Mouse (Mus musculus) heart, embryonic 14.5 days (tissue): ENCODE measurements around the gene Pabpc4. TPM values are rescaled to one million over a fixed set of nuclear protein-coding genes. Genes with fewer than 3 reads are reported as not detected.
"Not testable (repeated sequence)": the region's sequence is repeated elsewhere in the genome, so short reads cannot be mapped to it uniquely, and the experiment has no call there.

Source experiments
- ATAC-seq: fragments of 200-750 bp; cut with Nextera tagmentation; 2 replicates; pipeline ENCODE4 v1.8.0; 2017; ENCODE audit warnings: low read depth, moderate TSS enrichment; ENCODE audit not compliant: insufficient number of reproducible peaks, insufficient read depth, low FRiP score
- H3K27ac ChIP-seq, 2 experiments: fragments of 200-500 bp in 1 of 2; fragments of 300-500 bp in 1 of 2; sonication (generic) in 1 of 2; replicated peaks in 1 of 2; 2 replicates each; pipeline ENCODE4 v1.5.1; 2012 to 2014; ENCODE audit warnings: low read depth in 2 of 2, low read length in 2 of 2, control low read depth in 1 of 2, mild to moderate bottlenecking in 1 of 2, mixed read lengths in 1 of 2; ENCODE audit not compliant: control insufficient read depth in 1 of 2, insufficient read depth in 1 of 2
- H3K27me3 ChIP-seq: fragments of 300-500 bp; sonication (generic); 2 replicates; pipeline ENCODE4 v1.6.1; 2014; ENCODE audit warnings: mild to moderate bottlenecking, low read length, control low read depth; ENCODE audit not compliant: control insufficient read depth, insufficient read depth
- H3K36me3 ChIP-seq: fragments of 300-500 bp; sonication (generic); 2 replicates; pipeline ENCODE4 v1.6.1; 2014; ENCODE audit warnings: mild to moderate bottlenecking, control low read depth, low read length, mixed read lengths; ENCODE audit not compliant: control insufficient read depth, insufficient read depth
- H3K4me1 ChIP-seq, 2 experiments: fragments of 200-500 bp in 1 of 2; fragments of 300-500 bp in 1 of 2; sonication (generic) in 1 of 2; 2 replicates each; pipeline ENCODE4 v1.6.1; 2012 to 2014; ENCODE audit warnings: low read length in 2 of 2, control low read depth in 1 of 2, mixed read lengths in 1 of 2; ENCODE audit not compliant: control insufficient read depth in 2 of 2, insufficient read depth in 2 of 2
- H3K4me2 ChIP-seq: fragments of 300-500 bp; sonication (generic); 2 replicates; pipeline ENCODE4 v1.6.1; 2014; ENCODE audit warnings: mild to moderate bottlenecking, low read length
- H3K4me3 ChIP-seq, 2 experiments: fragments of 200-500 bp in 1 of 2; fragments of 300-500 bp in 1 of 2; sonication (generic) in 1 of 2; 2 replicates each; pipeline ENCODE4 v1.5.1; 2012 to 2014; ENCODE audit warnings: low read length in 2 of 2, mild to moderate bottlenecking in 2 of 2, control low read depth in 1 of 2, low read depth in 1 of 2, moderate library complexity in 1 of 2; ENCODE audit not compliant: control insufficient read depth in 1 of 2, insufficient read depth in 1 of 2
- H3K9ac ChIP-seq: fragments of 300-500 bp; sonication (generic); 2 replicates; pipeline ENCODE4 v1.6.1; 2014; ENCODE audit warnings: mild to moderate bottlenecking, low read length
- H3K9me3 ChIP-seq: fragments of 300-500 bp; sonication (generic); 2 replicates; pipeline ENCODE4 v1.6.1; 2016; ENCODE audit warnings: low read length, control low read depth; ENCODE audit not compliant: control insufficient read depth
- WGBS: fragments of 180-500 bp; shearing (Covaris S2); extraction: QIAGEN DNeasy Blood & Tissue Kit; methylation state at CpG from one replicate; pipeline ENCODE4 v1.1.7; 2014; 5-methylcytosine and 5-hydroxymethylcytosine counted together
- polyA plus RNA-seq: library from polyadenylated mRNA; unstranded; fragments of >200 nt; fragmentation: Nextera tagmentation; extraction: Ambion mirVana; gene quantifications from 2 replicates; pipeline ENCODE4 v1.2.1, GENCODE M21; 2014

The Pabpc4 gene
- polyA plus RNA-seq, 1 experiment from 2014 or later, result 80.2 TPM

- not testable (repeated sequence) for H3K9me3 ChIP-seq, H3K27me3 ChIP-seq, ATAC-seq
- Histone ChIP-seq H3K9ac (peak overlapping the region; percentile 85), H3K36me3 (peaks cover 32% of the 10 kb centered on the region), H3K4me1 (peaks cover 7 to 32% of the 10 kb centered on the region in 2 experiments; a peak in 3 of 4 replicates), H3K4me2 (peak overlapping the region; percentile 94), H3K27ac (peak overlapping the region; percentile 67 to 90), H3K4me3 (peak overlapping the region; percentile 47 to 68)
- 1% methylated on average over 27 of the region's 55 CpGs for WGBS
Measured at GRCm38 (mm10) chr4:123282915-123283674, 20.9 kb downstream of the Pabpc4 start.

GRCm38 (mm10) chr4:123283675-123284064 is 21.5 kb downstream of the Pabpc4 start:
- 0% methylated on average over 10 of the region's 15 CpGs for WGBS
- not testable (repeated sequence) for ATAC-seq, H3K27me3 ChIP-seq

GRCm38 (mm10) chr4:123284731-123285624 is 22.8 kb downstream of the Pabpc4 start:
- H3K4me2 ChIP-seq, result peak overlapping the region; percentile 94
- peaks cover 51% of the 10 kb centered on the region for H3K36me3 ChIP-seq
- WGBS, result 38% methylated on average over 6 of the region's 6 CpGs
- H3K4me1 ChIP-seq, result peaks cover 7 to 32% of the 10 kb centered on the region in 2 experiments; a peak in 3 of 4 replicates
- H3K27me3 ChIP-seq, result no peaks in the 10 kb centered on the region
- peak overlapping the region; percentile 47 to 68 for H3K4me3 ChIP-seq
- H3K9me3 ChIP-seq, result no peaks in the 10 kb centered on the region
- peak overlapping the region; percentile 67 to 90 for H3K27ac ChIP-seq
- ATAC-seq, result peak; percentile 28; the same call in 1 of the 2 replicates
- peak overlapping the region; percentile 85 for H3K9ac ChIP-seq

More at GRCm38 (mm10) chr4:123283675-123284064, 21.5 kb downstream of the Pabpc4 start:
- Histone ChIP-seq H3K36me3 (peaks cover 38% of the 10 kb centered on the region), H3K4me3 (peak overlapping the region; percentile 47 to 68), H3K9ac (peak overlapping the region; percentile 85), H3K4me1 (peaks cover 7 to 32% of the 10 kb centered on the region in 2 experiments; a peak in 3 of 4 replicates), H3K4me2 (peak overlapping the region; percentile 94), H3K27ac (peak overlapping the region; percentile 67 to 90)
- H3K9me3 ChIP-seq, result not testable (repeated sequence)

- Histone ChIP-seq H3K36me3 (peaks cover 69% of the 10 kb centered on the region), H3K4me1 (peaks cover 7 to 32% of the 10 kb centered on the region in 2 experiments; a peak in 3 of 4 replicates), H3K4me3 (no peak overlapping the region; a peak in 1 of 4 replicates), H3K9me3 (no peaks in the 10 kb centered on the region), H3K27ac (no peak overlapping the region), H3K9ac (peak overlapping the region; percentile 16; the same call in 1 of the 2 replicates), H3K27me3 (no peaks in the 10 kb centered on the region), H3K4me2 (peak overlapping the region; percentile 94; the same call in 1 of the 2 replicates)
- 75% methylated on average over 2 of the region's 2 CpGs for WGBS
- ATAC-seq, result no peak
Measured at GRCm38 (mm10) chr4:123286790-123287189, 24.6 kb downstream of the Pabpc4 start.

- H3K4me1 ChIP-seq, result peaks cover 7 to 37% of the 10 kb centered on the region in 2 experiments; a peak in 3 of 4 replicates
- H3K4me3 ChIP-seq, result no peak overlapping the region
- ATAC-seq, result no peak
- H3K36me3 ChIP-seq, result peaks cover 91% of the 10 kb centered on the region
- no peak overlapping the region for H3K9ac ChIP-seq
- no peak overlapping the region for H3K4me2 ChIP-seq
- H3K27me3 ChIP-seq, result no peaks in the 10 kb centered on the region
- no peaks in the 10 kb centered on the region for H3K9me3 ChIP-seq
- 82% methylated on average over 12 of the region's 12 CpGs for WGBS
- no peak overlapping the region for H3K27ac ChIP-seq
Measured at GRCm38 (mm10) chr4:123289038-123289437, 26.9 kb downstream of the Pabpc4 start.

- ATAC-seq, result no peak
- Histone ChIP-seq H3K27ac (no peak overlapping the region), H3K4me1 (peaks cover 2 to 15% of the 10 kb centered on the region in 2 experiments; a peak in 2 of 4 replicates), H3K27me3 (no peaks in the 10 kb centered on the region), H3K9ac (no peak overlapping the region), H3K36me3 (peaks cover 100% of the 10 kb centered on the region), H3K4me3 (no peak overlapping the region), H3K9me3 (no peaks in the 10 kb centered on the region), H3K4me2 (no peak overlapping the region)
- WGBS, result 77% methylated on average over 3 of the region's 3 CpGs
Measured at GRCm38 (mm10) chr4:123292390-123292789, 30.2 kb downstream of the Pabpc4 start.

- WGBS, result 82% methylated on average over 7 of the region's 7 CpGs
- Histone ChIP-seq H3K9ac (no peak overlapping the region), H3K4me2 (no peak overlapping the region), H3K36me3 (peaks cover 100% of the 10 kb centered on the region), H3K27me3 (no peaks in the 10 kb centered on the region), H3K27ac (no peak overlapping the region), H3K4me3 (no peak overlapping the region), H3K9me3 (no peaks in the 10 kb centered on the region), H3K4me1 (peaks cover 2 to 10% of the 10 kb centered on the region in 2 experiments; a peak in 1 of 4 replicates)
- no peak for ATAC-seq
Measured at GRCm38 (mm10) chr4:123292989-123293388, 30.8 kb downstream of the Pabpc4 start.
